Mouse (Mus musculus): ENCODE data around the gene Siglece.
"Not testable (repeated sequence)": the region's sequence is repeated elsewhere in the genome, so short reads cannot be mapped to it uniquely, and the experiment has no call there.

The Siglece gene

DNA sequence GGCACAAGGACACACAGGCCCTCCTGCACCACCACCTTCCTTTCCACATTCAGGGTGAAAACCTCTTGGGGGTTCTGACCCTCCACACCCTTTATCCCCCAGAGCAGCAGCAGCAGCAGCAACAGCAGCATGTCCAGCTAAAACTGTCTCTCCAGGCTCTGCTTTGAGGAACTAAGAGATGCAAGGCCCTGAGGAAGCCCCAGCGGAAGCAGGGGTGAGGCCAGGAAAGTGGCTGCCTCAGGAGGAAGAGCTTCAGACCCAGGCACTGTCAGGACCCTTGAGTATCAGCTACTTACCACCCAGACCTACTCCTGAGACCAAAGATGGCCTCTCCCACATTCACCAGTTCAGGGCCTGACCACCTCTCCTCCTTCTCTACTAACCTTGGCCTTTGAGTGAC, at the start of gene Siglece:
Siglece (minus strand) TSS at position 160 of the 400 bp plus-strand sequence.
- no peak for DNase-seq

- DNase-seq, result no peak
Observed at GRCm38 (mm10) chr7:43690118-43690517, 30.2 kb upstream of the Siglece start, which contains the start of gene Klk14. Klk14 (plus strand) TSS chr7:43690418.

DNA sequence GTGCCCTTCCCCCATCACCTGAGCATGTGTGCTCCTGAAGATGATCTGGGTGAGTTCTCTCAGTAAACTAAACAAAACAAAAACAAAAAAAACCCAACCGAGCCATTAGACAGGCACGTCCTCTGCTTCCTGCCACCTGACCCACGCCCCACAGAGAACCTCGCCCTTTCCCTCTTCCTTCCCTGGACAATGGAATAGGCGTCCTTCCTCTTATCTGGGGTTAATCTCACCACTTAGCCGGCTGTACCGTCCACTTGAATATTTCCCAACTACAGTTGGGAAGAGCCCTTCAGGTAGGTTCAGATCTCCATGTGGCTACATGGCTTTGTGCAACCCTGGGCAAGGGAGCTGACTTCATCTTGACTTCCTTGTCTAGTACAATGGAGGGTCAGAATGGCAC, 25.1 kb upstream of the Siglece start:
- DNase-seq, result no peak

DNA sequence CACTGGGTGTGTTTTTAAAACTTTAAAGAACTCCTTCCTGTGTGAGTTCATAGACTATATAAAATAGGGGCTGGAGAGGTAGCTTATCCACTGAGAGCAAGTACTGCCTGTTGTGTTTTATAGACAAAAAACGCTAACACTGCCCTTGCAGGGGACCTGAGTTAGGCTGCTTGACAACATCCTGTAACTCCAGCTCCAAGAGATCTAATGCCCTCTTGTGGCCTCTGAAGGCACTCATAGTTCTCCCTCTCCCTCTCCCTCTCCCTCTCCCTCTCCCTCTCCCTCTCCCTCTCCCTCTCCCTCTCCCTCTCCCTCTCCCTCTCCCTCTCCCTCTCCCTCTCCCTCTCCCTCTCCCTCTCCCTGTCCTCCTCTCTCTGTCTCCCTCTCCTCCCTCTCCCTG, 22.6 kb upstream of the Siglece start:
- DNase-seq, result not testable (repeated sequence)

DNA sequence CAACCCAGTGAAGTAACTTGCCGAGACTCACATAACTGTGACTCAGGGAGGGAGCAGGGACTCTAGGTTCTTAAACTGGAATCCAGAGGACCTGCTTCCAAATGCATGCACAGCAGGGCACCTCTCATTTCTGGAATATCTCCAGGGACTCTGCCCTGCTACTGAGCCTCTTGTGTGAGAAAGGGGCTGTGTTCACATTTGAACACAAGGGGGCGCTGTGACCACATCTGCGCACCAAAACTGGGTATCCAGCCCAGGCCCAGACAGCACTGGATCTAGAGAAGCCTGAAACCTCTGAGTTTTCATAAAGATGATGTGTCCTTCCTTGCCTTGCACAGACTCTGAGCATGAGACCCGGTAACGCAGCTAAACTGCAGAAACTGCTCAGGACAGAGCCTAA, 21.0 kb upstream of the Siglece start:
- peak; percentile 77 for DNase-seq

- peak; percentile 69 for DNase-seq
Observed at GRCm38 (mm10) chr7:43678517-43678916, 18.6 kb upstream of the Siglece start.

- no peak for DNase-seq
Observed at GRCm38 (mm10) chr7:43675091-43675490, 15.1 kb upstream of the Siglece start.

- DNase-seq, result peak; percentile 25
Observed at GRCm38 (mm10) chr7:43672581-43673260, 12.8 kb upstream of the Siglece start.

- peak; percentile 92 for DNase-seq
Observed at GRCm38 (mm10) chr7:43671809-43672580, 12.0 kb upstream of the Siglece start, which contains the start of gene Ctu1. Ctu1 (plus strand) TSS chr7:43672016.

DNA sequence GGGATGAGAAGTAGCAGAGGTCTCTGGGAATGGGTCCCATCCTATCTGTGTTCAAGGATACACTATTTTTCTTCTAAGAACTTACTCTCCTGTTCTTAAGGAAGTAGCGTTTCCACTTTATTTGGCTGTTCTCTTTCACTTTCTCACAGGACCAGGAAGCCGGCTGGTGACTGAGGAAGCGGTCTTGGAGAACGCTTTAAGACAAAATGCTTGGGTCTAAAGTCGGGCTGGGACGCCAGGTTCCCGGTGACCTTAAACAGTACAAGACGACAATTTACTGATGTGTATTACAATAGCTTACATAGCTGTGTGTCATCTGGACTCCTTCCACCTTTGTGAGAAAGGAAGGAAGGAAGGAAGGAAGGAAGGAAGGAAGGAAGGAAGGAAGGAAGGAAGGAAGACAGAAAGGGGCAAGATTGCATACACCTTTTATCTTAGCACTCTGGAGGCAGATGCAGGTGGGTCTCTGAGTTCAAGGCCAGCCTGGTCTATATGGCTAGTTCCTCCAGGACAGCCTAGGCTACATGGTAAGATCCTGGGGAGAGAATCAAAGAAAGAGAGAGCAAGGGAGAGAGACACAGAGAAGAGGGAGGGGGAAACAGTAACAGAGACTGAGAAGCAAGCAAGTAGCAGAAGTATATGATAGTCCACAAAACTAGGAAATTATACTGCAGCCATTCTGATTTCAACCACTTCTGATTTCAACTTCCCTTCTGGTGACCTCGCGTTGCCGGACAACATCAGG, 11.3 kb upstream of the Siglece start:
- DNase-seq, result no peak

DNA sequence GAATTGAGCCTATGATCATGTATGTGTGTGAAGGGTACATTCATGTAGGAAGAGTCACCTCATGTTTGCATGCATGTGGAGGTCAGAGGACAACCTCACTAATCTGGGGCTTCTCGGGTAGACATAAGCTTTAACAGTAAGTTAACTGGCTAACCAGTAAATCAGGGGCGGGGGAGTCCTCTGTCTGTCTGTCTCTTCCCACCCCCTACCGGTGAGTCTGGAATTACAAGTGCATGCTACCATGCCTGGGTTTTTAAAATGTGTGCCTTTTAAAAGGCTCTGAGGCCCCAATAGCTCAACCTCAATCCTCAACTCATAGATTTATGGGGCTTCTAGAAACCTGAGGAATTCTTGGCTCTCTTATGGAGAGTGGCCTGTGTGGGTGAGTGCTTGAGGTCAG, 8.6 kb upstream of the Siglece start:
- DNase-seq, result peak; percentile 21

DNA sequence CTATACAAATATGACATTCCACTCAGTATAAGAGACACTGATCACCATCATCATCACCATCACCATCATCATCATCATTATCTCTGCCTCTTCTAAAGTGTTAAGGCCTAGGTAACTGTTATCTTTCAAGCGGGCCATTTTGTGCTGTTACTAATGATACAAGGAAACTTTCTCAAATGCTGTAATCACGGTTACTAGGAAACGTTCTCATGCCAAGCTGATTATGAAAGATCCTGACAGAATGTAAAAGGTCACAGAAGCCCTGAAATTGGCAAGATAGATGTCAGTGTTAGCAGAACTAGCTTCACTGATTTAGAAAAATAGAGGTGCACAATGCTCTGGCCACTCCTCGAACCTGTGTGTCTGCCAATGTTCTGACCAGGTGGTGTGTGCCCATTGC, 7.3 kb upstream of the Siglece start:
- not testable (repeated sequence) for DNase-seq

- no peak for DNase-seq
Observed at GRCm38 (mm10) chr7:43662804-43663203, 2.8 kb upstream of the Siglece start.

GRCm38 (mm10) chr7:43656232-43656631, 3.7 kb downstream of the Siglece start:
- DNase-seq, result no peak

- no peak for DNase-seq
Observed at GRCm38 (mm10) chr7:43654519-43654918, 5.4 kb downstream of the Siglece start.

DNA sequence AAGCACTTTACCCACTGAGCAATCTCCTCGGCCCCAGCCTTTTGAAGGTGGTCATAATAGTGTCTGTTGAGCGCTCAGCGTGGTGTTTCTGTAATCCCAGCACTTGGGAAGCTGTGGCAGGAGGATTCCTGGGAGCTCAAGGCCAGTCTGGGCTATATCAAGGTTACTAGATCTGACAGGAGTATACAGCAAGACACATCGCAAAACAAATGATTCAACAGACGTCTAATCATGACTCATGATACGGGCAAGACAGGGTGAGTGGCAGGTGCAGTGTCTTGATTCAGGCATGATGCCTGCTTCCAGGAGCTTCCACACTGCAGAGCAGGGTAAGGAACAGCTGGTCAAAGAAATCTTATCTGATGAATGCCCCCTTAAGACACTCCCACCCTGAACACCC, 7.3 kb downstream of the Siglece start:
- no peak for DNase-seq

- DNase-seq, result no peak
Observed at GRCm38 (mm10) chr7:43643046-43643652, 16.8 kb downstream of the Siglece start.

GRCm38 (mm10) chr7:43642587-43642986, 17.4 kb downstream of the Siglece start:
- DNase-seq, result no peak

DNA sequence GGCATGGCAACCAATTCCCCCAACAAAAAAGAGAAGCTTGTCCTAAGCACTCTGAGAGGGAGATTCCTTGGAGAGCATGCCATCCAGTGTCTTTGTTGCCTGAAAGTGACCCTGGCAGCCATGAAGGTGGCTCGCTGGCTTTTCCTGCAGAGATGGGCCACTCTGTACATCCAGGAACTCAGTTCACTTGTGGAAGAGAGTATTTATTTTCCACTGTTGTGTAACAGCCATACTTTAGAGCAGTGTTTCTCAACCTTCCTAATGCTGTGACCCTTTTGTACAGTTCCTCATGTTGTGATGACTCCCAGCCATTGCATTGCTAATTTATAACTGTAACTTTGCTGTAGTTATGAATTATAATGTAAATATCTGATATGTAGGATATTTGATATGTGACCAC, 22.8 kb downstream of the Siglece start:
- DNase-seq, result no peak

GRCm38 (mm10) chr7:43636194-43636593, 23.8 kb downstream of the Siglece start:
- DNase-seq, result no peak

DNA sequence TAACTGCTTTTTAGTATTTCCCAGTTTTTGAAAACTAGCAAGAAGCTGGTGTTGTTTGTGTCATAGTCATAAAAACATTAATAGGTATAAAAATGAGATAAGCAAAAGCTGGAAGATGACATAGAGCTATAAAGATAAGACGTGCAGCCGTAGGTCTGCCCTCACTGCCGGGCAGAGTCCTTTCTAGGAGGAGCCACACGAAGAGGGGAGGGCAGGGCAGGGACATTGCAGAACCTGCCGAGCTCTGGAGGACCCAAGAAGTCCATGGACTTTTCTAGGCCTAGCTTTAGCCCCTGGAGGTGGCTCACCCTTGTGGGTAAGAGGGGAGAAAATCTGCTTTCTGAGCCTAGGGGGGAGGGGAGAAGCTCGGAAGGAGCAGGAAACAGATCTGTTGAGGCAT, 25.5 kb downstream of the Siglece start, which contains the start of gene Ceacam18:
Ceacam18 (plus strand) TSS at position 208 of the 400 bp plus-strand sequence.
- DNase-seq, result no peak

DNA sequence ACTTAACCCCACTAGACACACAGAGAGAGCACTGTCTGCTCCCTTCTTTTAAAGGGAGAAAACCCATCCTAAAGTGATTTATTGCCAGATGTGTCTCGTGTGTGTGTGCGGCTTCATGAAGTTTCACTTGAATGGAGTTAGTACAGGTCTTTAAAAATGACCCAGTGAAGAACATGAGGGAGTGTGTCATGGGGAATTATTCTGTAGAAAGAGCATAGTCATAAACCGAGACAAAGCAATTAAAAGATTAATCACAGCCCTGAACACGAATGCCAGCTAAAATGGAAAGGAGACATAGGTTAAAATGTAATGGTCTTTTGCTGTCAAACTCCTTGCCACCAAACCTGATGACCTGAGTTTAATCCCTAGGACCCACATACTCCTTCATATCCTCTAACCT, 26.0 kb downstream of the Siglece start:
- DNase-seq, result no peak

Data from kidney, postnatal 10 days (tissue).